Mouse (Mus musculus): ENCODE results near the gene Rsrp1. TPM values are rescaled to one million over a fixed set of nuclear protein-coding genes. Genes with fewer than 3 reads are reported as not detected.

Gene Rsrp1
- polyA plus RNA-seq, 1 experiment = 51.4 TPM

GRCm38 (mm10) chr4:134922925-134923244, 507 bp upstream of the Rsrp1 start:
- H3K4me2 ChIP-seq (ENCODE audit: low read depth) = peak overlapping the region; percentile 84
- H3K79me2 ChIP-seq (ENCODE audit: control insufficient read depth, insufficient read depth) = peaks cover 33% of the 10 kb centered on the region
- H3K36me3 ChIP-seq (ENCODE audit: control insufficient read depth, insufficient read depth) = peaks cover 34% of the 10 kb centered on the region
- no peaks in the 10 kb centered on the region for H3K27me3 ChIP-seq (ENCODE audit: control insufficient read depth, insufficient read depth, insufficient read length)
- TF ChIP-seq TCF3 (IDR thresholded peaks at IDR 0.05; ENCODE audit: insufficient read length, low read depth) = no peak
- TF ChIP-seq MYOD1 (IDR thresholded peaks at IDR 0.05; ENCODE audit: control insufficient read depth in 1 of 3, insufficient read length in 2 of 3, low read depth in 2 of 3) = no peak
- TF ChIP-seq USF1 (IDR thresholded peaks at IDR 0.05; ENCODE audit: low read depth) = no peak
- no peak for TF ChIP-seq SRF (IDR thresholded peaks at IDR 0.05; ENCODE audit: control insufficient read depth, insufficient read length, low read depth)
- TF ChIP-seq REST (IDR thresholded peaks at IDR 0.05; ENCODE audit: insufficient read depth, insufficient read length) = no peak
- TF ChIP-seq CEBPB (IDR thresholded peaks at IDR 0.05; ENCODE audit: insufficient read depth, poor library complexity, severe bottlenecking) = no peak
- no peak for TF ChIP-seq MYOG (IDR thresholded peaks at IDR 0.05; ENCODE audit: control insufficient read depth in 1 of 3, insufficient read depth in 1 of 3, insufficient read length in 2 of 3, low read depth in 2 of 3)
- TF ChIP-seq POLR2A (IDR thresholded peaks at IDR 0.05; ENCODE audit: insufficient read length, low read depth) = peak; percentile 57
- no peak for TF ChIP-seq MAX (IDR thresholded peaks at IDR 0.05; ENCODE audit: low read depth)
- peak; percentile 49 for TF ChIP-seq POLR2AphosphoS2 (IDR thresholded peaks at IDR 0.05; ENCODE audit: insufficient read length, low read depth)
- no peak for TF ChIP-seq E2F4 (IDR thresholded peaks at IDR 0.05; ENCODE audit: insufficient read depth)
- peak overlapping the region; percentile 94 for H3ac ChIP-seq (ENCODE audit: control insufficient read depth, insufficient read length)
- peak overlapping the region; percentile 79 for H3K4me3 ChIP-seq

- peaks cover 43% of the 10 kb centered on the region for H3K36me3 ChIP-seq (ENCODE audit: control insufficient read depth, insufficient read depth)
- H3K4me2 ChIP-seq (ENCODE audit: low read depth) = peak overlapping the region; percentile 90
- no peak for TF ChIP-seq TCF12 (IDR thresholded peaks at IDR 0.05; ENCODE audit: insufficient read depth, poor library complexity, severe bottlenecking)
- TF ChIP-seq CEBPB (IDR thresholded peaks at IDR 0.05; ENCODE audit: insufficient read depth, poor library complexity, severe bottlenecking) = peak; percentile 80
- no peak for TF ChIP-seq E2F4 (IDR thresholded peaks at IDR 0.05; ENCODE audit: insufficient read depth)
- no peak for TF ChIP-seq TCF3 (IDR thresholded peaks at IDR 0.05; ENCODE audit: insufficient read length, low read depth)
- peak; percentile 31 for TF ChIP-seq POLR2A (IDR thresholded peaks at IDR 0.05; ENCODE audit: insufficient read length, low read depth)
- TF ChIP-seq USF1 (IDR thresholded peaks at IDR 0.05; ENCODE audit: low read depth) = peak; percentile 74
- TF ChIP-seq POLR2AphosphoS2 (IDR thresholded peaks at IDR 0.05; ENCODE audit: insufficient read length, low read depth) = peak; percentile 40
- TF ChIP-seq SRF (IDR thresholded peaks at IDR 0.05; ENCODE audit: control insufficient read depth, insufficient read length, low read depth) = no peak
- no peak for TF ChIP-seq REST (IDR thresholded peaks at IDR 0.05; ENCODE audit: insufficient read depth, insufficient read length)
- no peak for TF ChIP-seq MYOG (IDR thresholded peaks at IDR 0.05; ENCODE audit: control insufficient read depth in 1 of 3, insufficient read depth in 1 of 3, insufficient read length in 2 of 3, low read depth in 2 of 3)
- no peak for TF ChIP-seq MAX (IDR thresholded peaks at IDR 0.05; ENCODE audit: low read depth)
- no peak for TF ChIP-seq MYOD1 (IDR thresholded peaks at IDR 0.05; ENCODE audit: control insufficient read depth in 1 of 3, insufficient read length in 2 of 3, low read depth in 2 of 3)
- H3K4me3 ChIP-seq = peak overlapping the region; percentile 79
- H3ac ChIP-seq (ENCODE audit: control insufficient read depth, insufficient read length) = peak overlapping the region; percentile 94
- H3K27me3 ChIP-seq (ENCODE audit: control insufficient read depth, insufficient read depth, insufficient read length) = no peaks in the 10 kb centered on the region
- peaks cover 33% of the 10 kb centered on the region for H3K79me2 ChIP-seq (ENCODE audit: control insufficient read depth, insufficient read depth)
These were observed 788 bp downstream of the Rsrp1 start for GRCm38 (mm10) chr4:134924019-134924741.

- Histone ChIP-seq H3K4me3 (peak overlapping the region; percentile 79), H3K36me3 (ENCODE audit: control insufficient read depth, insufficient read depth) (peaks cover 43% of the 10 kb centered on the region), H3K27me3 (ENCODE audit: control insufficient read depth, insufficient read depth, insufficient read length) (no peaks in the 10 kb centered on the region), H3K4me2 (ENCODE audit: low read depth) (peak overlapping the region; percentile 90), H3ac (ENCODE audit: control insufficient read depth, insufficient read length) (no peak overlapping the region), H3K79me2 (ENCODE audit: control insufficient read depth, insufficient read depth) (peaks cover 33% of the 10 kb centered on the region)
- TF ChIP-seq POLR2A (IDR thresholded peaks at IDR 0.05; ENCODE audit: insufficient read length, low read depth) (peak; percentile 18), USF1 (IDR thresholded peaks at IDR 0.05; ENCODE audit: low read depth) (no peak), POLR2AphosphoS2 (IDR thresholded peaks at IDR 0.05; ENCODE audit: insufficient read length, low read depth) (peak; percentile 65), E2F4 (IDR thresholded peaks at IDR 0.05; ENCODE audit: insufficient read depth) (no peak)
These were observed 1.8 kb downstream of the Rsrp1 start for GRCm38 (mm10) chr4:134925206-134925605.

GRCm38 (mm10) chr4:134927815-134928463, 4.5 kb downstream of the Rsrp1 start:
- H3K36me3 ChIP-seq (ENCODE audit: control insufficient read depth, insufficient read depth) = peaks cover 46% of the 10 kb centered on the region
- no peak overlapping the region for H3ac ChIP-seq (ENCODE audit: control insufficient read depth, insufficient read length)
- peaks cover 48% of the 10 kb centered on the region for H3K79me2 ChIP-seq (ENCODE audit: control insufficient read depth, insufficient read depth)
- no peak for TF ChIP-seq E2F4 (IDR thresholded peaks at IDR 0.05; ENCODE audit: insufficient read depth)
- TF ChIP-seq MYOD1 (IDR thresholded peaks at IDR 0.05; ENCODE audit: control insufficient read depth in 1 of 3, insufficient read length in 2 of 3, low read depth in 2 of 3) = no peak
- TF ChIP-seq POLR2AphosphoS2 (IDR thresholded peaks at IDR 0.05; ENCODE audit: insufficient read length, low read depth) = peak; percentile 69
- no peak for TF ChIP-seq SRF (IDR thresholded peaks at IDR 0.05; ENCODE audit: control insufficient read depth, insufficient read length, low read depth)
- TF ChIP-seq REST (IDR thresholded peaks at IDR 0.05; ENCODE audit: insufficient read depth, insufficient read length) = no peak
- no peak for TF ChIP-seq CEBPB (IDR thresholded peaks at IDR 0.05; ENCODE audit: insufficient read depth, poor library complexity, severe bottlenecking)
- no peak for TF ChIP-seq POLR2A (IDR thresholded peaks at IDR 0.05; ENCODE audit: insufficient read length, low read depth)
- TF ChIP-seq TCF3 (IDR thresholded peaks at IDR 0.05; ENCODE audit: insufficient read length, low read depth) = no peak
- no peaks in the 10 kb centered on the region for H3K27me3 ChIP-seq (ENCODE audit: control insufficient read depth, insufficient read depth, insufficient read length)
- no peak overlapping the region for H3K4me2 ChIP-seq (ENCODE audit: low read depth)
- H3K4me3 ChIP-seq = no peak overlapping the region
